Mouse (Mus musculus): Measurements from ENCODE around the gene Slc9a3r2.
A peak's percentile ranks its signal among the peaks of the same experiment; 100 is the strongest.

- TF ChIP-seq CTCF (IDR thresholded peaks at IDR 0.05; ENCODE audit: low read depth) (peak; percentile 53), EP300 (optimal IDR thresholded peaks at IDR 0.05) (no peak)
Measured at GRCm38 (mm10) chr17:24617561-24618194, 32.4 kb downstream of the Slc9a3r2 start.

All from stomach, postnatal 0 days (tissue).